ENCODE assay signal across 12 mouse cellular contexts in genomic region chr15:102450928-102451327, GRCm38 (mm10). TPM values are rescaled to one million over a fixed set of nuclear protein-coding genes. Genes with fewer than 3 reads are reported as not detected.
DNase-seq lines count a peak whose midpoint lies in the region; ATAC-seq and TF ChIP-seq lines count a peak whose summit lies in the region.
"Had no signal": no experiment of that assay in that cellular context is flagged by ENCODE, and none has a peak within 500 bp of the region (broad histone marks: within the 10 kb centered on the region; RNA-seq: fewer than 3 reads in every experiment).

No protein-coding gene starts in this region.

- no peak overlapping the region for H3K4me2 ChIP-seq in CH12.LX (ENCODE audit: insufficient read depth, low read depth, poor library complexity, severe bottlenecking)
- H3K4me2 ChIP-seq in intestine, postnatal 0 days (replicated peaks; ENCODE audit: low read depth) = peak overlapping the region; percentile 50
- H3K4me2 ChIP-seq in lung, embryonic 15.5 days = 0 out of 2 replicates have a peak overlapping the region, but pooled peaks have one; percentile 1
- H3K4me2 ChIP-seq in midbrain, embryonic 16.5 days (ENCODE audit: low read length) = no peak overlapping the region
- H3K4me2 ChIP-seq: forebrain, embryonic 13.5 days; heart, embryonic 11.5 days; limb, embryonic 12.5 days had no signal

- H3K4me1 ChIP-seq in CH12.LX (ENCODE audit: control insufficient read depth in 1 of 2, insufficient read depth in 2 of 2) = peaks cover 0 to 3% of the 10 kb centered on the region in 2 experiments; a peak in 1 of 4 replicates
- no peaks in the 10 kb centered on the region for H3K4me1 ChIP-seq in intestine, postnatal 0 days (replicated peaks; ENCODE audit: control insufficient read depth, insufficient read depth, low read length)
- H3K4me1 ChIP-seq in lung, embryonic 15.5 days = peaks cover 4% of the 10 kb centered on the region
- no peaks in the 10 kb centered on the region for H3K4me1 ChIP-seq in midbrain, embryonic 16.5 days (ENCODE audit: control insufficient read depth, insufficient read depth, low read length)
- H3K4me1 ChIP-seq: forebrain, embryonic 13.5 days; limb, embryonic 12.5 days had no signal

- POLR2A ChIA-PET in Patski (lab: Charles Lee) = interaction anchor here (0.7 kb wide), 1 partner anchor 91 kb away, joined by 3 read pairs; no protein-coding TSS in a partner anchor

- no peak overlapping the region for H3K9ac ChIP-seq in CH12.LX (ENCODE audit: insufficient read depth, low read depth)
- H3K9ac ChIP-seq in intestine, postnatal 0 days (ENCODE audit: low read depth, low read length) = no peak overlapping the region
- H3K9ac ChIP-seq in lung, embryonic 15.5 days = no peak overlapping the region
- no peak overlapping the region for H3K9ac ChIP-seq in midbrain, embryonic 16.5 days (ENCODE audit: low read depth, low read length)
- H3K9ac ChIP-seq: forebrain, embryonic 13.5 days; limb, embryonic 12.5 days had no signal

- no peak for TF ChIP-seq EP300 in CH12.LX (IDR thresholded peaks at IDR 0.05; ENCODE audit: low read length)

- no peak for TF ChIP-seq RAD21 in CH12.LX (IDR thresholded peaks at IDR 0.05; ENCODE audit: low read depth, low read length)

- no peaks in the 10 kb centered on the region for H3K36me3 ChIP-seq in CH12.LX (replicated peaks in 1 of 2; ENCODE audit: control insufficient read depth in 1 of 2, insufficient read depth in 1 of 2, low read length in 1 of 2)
- no peaks in the 10 kb centered on the region for H3K36me3 ChIP-seq in intestine, postnatal 0 days (ENCODE audit: control insufficient read depth, insufficient read depth)
- no peaks in the 10 kb centered on the region for H3K36me3 ChIP-seq in lung, embryonic 15.5 days
- no peaks in the 10 kb centered on the region for H3K36me3 ChIP-seq in midbrain, embryonic 16.5 days (ENCODE audit: control insufficient read depth, insufficient read depth, low read length)
- H3K36me3 ChIP-seq: limb, embryonic 12.5 days had no signal

- no peak for DNase-seq in CH12.LX (ENCODE audit: extremely low read depth)
- DNase-seq in Patski (ENCODE audit: low read depth, low spot score) = no peak
- no peak for DNase-seq in right cerebral cortex, adult 18-20 months
- DNase-seq: thymus, postnatal 36 days had no signal

- no peaks in the 10 kb centered on the region for H3K9me3 ChIP-seq in CH12.LX (replicated peaks; ENCODE audit: low read length)
- no peaks in the 10 kb centered on the region for H3K9me3 ChIP-seq in intestine, postnatal 0 days (ENCODE audit: control insufficient read depth)
- no peaks in the 10 kb centered on the region for H3K9me3 ChIP-seq in lung, embryonic 15.5 days
- H3K9me3 ChIP-seq in midbrain, embryonic 16.5 days (replicated peaks; ENCODE audit: control insufficient read depth, low read length, poor library complexity, severe bottlenecking) = no peaks in the 10 kb centered on the region
- H3K9me3 ChIP-seq: forebrain, embryonic 13.5 days; limb, embryonic 12.5 days had no signal

- H3K4me3 ChIP-seq in CH12.LX (replicated peaks in 1 of 3; ENCODE audit: low read depth in 2 of 3, low read length in 2 of 3, poor library complexity in 1 of 3) = no peak overlapping the region
- no peak overlapping the region for H3K4me3 ChIP-seq in intestine, postnatal 0 days (ENCODE audit: low read depth, low read length)
- H3K4me3 ChIP-seq in lung, embryonic 15.5 days = no peak overlapping the region
- H3K4me3 ChIP-seq in midbrain, embryonic 16.5 days (ENCODE audit: low read depth, low read length) = no peak overlapping the region
- H3K4me3 ChIP-seq: forebrain, embryonic 13.5 days; limb, embryonic 12.5 days had no signal

- no peak for TF ChIP-seq POLR2A in CH12.LX (IDR thresholded peaks at IDR 0.05; ENCODE audit: low read depth, low read length)

- TF ChIP-seq CTCF in CH12.LX (conservative IDR thresholded peaks at IDR 0.05 in 1 of 2, IDR thresholded peaks at IDR 0.05 in 1 of 2; ENCODE audit: low read depth in 2 of 2, low read length in 2 of 2) = no peak
- TF ChIP-seq CTCF in Patski (IDR thresholded peaks at IDR 0.05) = no peak
- 0 out of 2 replicates have a peak, but pooled peaks have one; percentile 1 for TF ChIP-seq CTCF in intestine, postnatal 0 days (IDR thresholded peaks at IDR 0.05; ENCODE audit: low read depth)

- 20% methylated on average over 7 of the region's 7 CpGs for WGBS in intestine, postnatal 0 days
- 34% methylated on average over 7 of the region's 7 CpGs for WGBS in lung, embryonic 15.5 days
- WGBS in midbrain, embryonic 16.5 days = 18% methylated on average over 7 of the region's 7 CpGs

- dilution Hi-C loops in CH12.LX (cut with MboI; ENCODE audit: extremely low pct_ligation_motif_present, extremely low pct_unique_long_range_greater_than_20kb, low sequenced_read_pairs) = no loop called here

- in situ Hi-C loops in CH12.LX (cut with MboI; ENCODE audit: low pct_ligation_motif_present, low pct_unique_long_range_greater_than_20kb, low sequenced_read_pairs) = no loop called here
- in situ Hi-C loops in Patski (cut with MboI; ENCODE audit: low pct_unique_long_range_greater_than_20kb) = no loop called here

- H3K27me3 ChIP-seq in CH12.LX (replicated peaks) = peaks cover 36% of the 10 kb centered on the region
- no peaks in the 10 kb centered on the region for H3K27me3 ChIP-seq in Patski
- H3K27me3 ChIP-seq in intestine, postnatal 0 days (replicated peaks; ENCODE audit: control insufficient read depth, insufficient read depth, low read length) = no peaks in the 10 kb centered on the region
- H3K27me3 ChIP-seq in lung, embryonic 15.5 days = no peaks in the 10 kb centered on the region
- no peaks in the 10 kb centered on the region for H3K27me3 ChIP-seq in midbrain, embryonic 16.5 days (ENCODE audit: control insufficient read depth, insufficient read depth, low read depth, low read length)
- H3K27me3 ChIP-seq: forebrain, embryonic 13.5 days; limb, embryonic 12.5 days had no signal

- H3K27ac ChIP-seq in CH12.LX (ENCODE audit: insufficient read depth, low read depth) = no peak overlapping the region
- peak overlapping the region; percentile 41 for H3K27ac ChIP-seq in intestine, postnatal 0 days (ENCODE audit: low read depth, low read length)
- H3K27ac ChIP-seq in lung, embryonic 15.5 days = no peak overlapping the region
- H3K27ac ChIP-seq in midbrain, embryonic 16.5 days (ENCODE audit: low read length) = no peak overlapping the region
- H3K27ac ChIP-seq: forebrain, embryonic 13.5 days; limb, embryonic 12.5 days had no signal

- peak; percentile 36 for ATAC-seq in Patski
- ATAC-seq in intestine, postnatal 0 days = peak; percentile 78
- ATAC-seq in lung, embryonic 15.5 days (ENCODE audit: borderline replicate concordance, extremely low read depth, low FRiP score, low TSS enrichment) = no peak
- no peak for ATAC-seq in midbrain, embryonic 16.5 days
- ATAC-seq in megakaryocyte, adult 5-6 weeks (ENCODE audit: poor library complexity, severe bottlenecking) = no peak
- ATAC-seq: forebrain, embryonic 13.5 days had no signal

- no peaks in the 10 kb centered on the region for H3K79me2 ChIP-seq in CH12.LX (replicated peaks; ENCODE audit: control insufficient read depth, extremely low read depth, insufficient read depth, poor library complexity, severe bottlenecking)

- CTCF ChIA-PET in Patski (lab: Charles Lee) = no interaction called here

RNA-seq across cellular contexts. Expression of gene Amhr2, which starts 5.8 kb away (rescaled TPM):
- total RNA-seq in CH12.LX (2012; rRNA removed) = not detected in 2 replicates
- total RNA-seq in CH12.LX (2014; rRNA removed) = not detected in 2 replicates
- not detected in 2 replicates for polyA plus RNA-seq in CH12.LX (2012; ENCODE audit: insufficient read length, low read depth)
- not detected for polyA plus RNA-seq in Patski (2021)
- 0.35 and 0.50 TPM in 2 replicates for polyA plus RNA-seq in intestine, postnatal 0 days (2015; fragmentation: Nextera tagmentation; extraction: Ambion mirVana)
- polyA plus RNA-seq in lung, embryonic 15.5 days (2015; fragmentation: Nextera tagmentation; extraction: Ambion mirVana) = 0.59 and 0.82 TPM in 2 replicates
- 0.15 and 0.26 TPM in 2 replicates for polyA plus RNA-seq in midbrain, embryonic 16.5 days (2015; fragmentation: Nextera tagmentation; extraction: Ambion mirVana)
- total RNA-seq in megakaryocyte, adult 5-6 weeks (2015) = not detected in 2 replicates
- total RNA-seq in megakaryocyte, adult 5-6 weeks (2017) = not detected in 2 replicates
- total RNA-seq: common myeloid progenitor, adult 5-6 weeks had no signal

RNA-seq across cellular contexts. Expression of gene Prr13, which starts 7.9 kb away (rescaled TPM):
- total RNA-seq in CH12.LX (2012; rRNA removed) (34.5 and 36.4 TPM in 2 replicates), CH12.LX (2014; rRNA removed) (26.1 and 32.2 TPM in 2 replicates)
- polyA plus RNA-seq in CH12.LX (2012; ENCODE audit: insufficient read length, low read depth) (94.8 and 131 TPM in 2 replicates), Patski (2021) (167 TPM)
- polyA plus RNA-seq in intestine, postnatal 0 days (2015; fragmentation: Nextera tagmentation; extraction: Ambion mirVana) = 394 and 398 TPM in 2 replicates
- polyA plus RNA-seq in lung, embryonic 15.5 days (2015; fragmentation: Nextera tagmentation; extraction: Ambion mirVana) = 69.4 and 71.4 TPM in 2 replicates
- polyA plus RNA-seq in midbrain, embryonic 16.5 days (2015; fragmentation: Nextera tagmentation; extraction: Ambion mirVana) = 106 and 109 TPM in 2 replicates
- total RNA-seq in megakaryocyte, adult 5-6 weeks (2015) = 306 and 344 TPM in 2 replicates
- 197 and 215 TPM in 2 replicates for total RNA-seq in megakaryocyte, adult 5-6 weeks (2017)

RNA-seq across cellular contexts. Expression of gene Pcbp2, which starts 19.4 kb away (rescaled TPM):
- 263 and 281 TPM in 2 replicates for total RNA-seq in CH12.LX (2012; rRNA removed)
- 308 and 379 TPM in 2 replicates for total RNA-seq in CH12.LX (2014; rRNA removed)
- polyA plus RNA-seq in CH12.LX (2012; ENCODE audit: insufficient read length, low read depth) = 1,350 and 1,545 TPM in 2 replicates
- 801 TPM for polyA plus RNA-seq in Patski (2021)
- polyA plus RNA-seq in intestine, postnatal 0 days (2015; fragmentation: Nextera tagmentation; extraction: Ambion mirVana) = 109 and 115 TPM in 2 replicates
- 217 TPM in 2 replicates for polyA plus RNA-seq in lung, embryonic 15.5 days (2015; fragmentation: Nextera tagmentation; extraction: Ambion mirVana)
- 105 and 121 TPM in 2 replicates for polyA plus RNA-seq in midbrain, embryonic 16.5 days (2015; fragmentation: Nextera tagmentation; extraction: Ambion mirVana)
- 705 and 801 TPM in 2 replicates for total RNA-seq in megakaryocyte, adult 5-6 weeks (2015)
- 156 and 205 TPM in 2 replicates for total RNA-seq in megakaryocyte, adult 5-6 weeks (2017)

RNA-seq across cellular contexts. Expression of gene Sp1, which starts 45.0 kb away (rescaled TPM):
- total RNA-seq in CH12.LX (2012; rRNA removed) (23.3 and 23.5 TPM in 2 replicates), CH12.LX (2014; rRNA removed) (22.3 and 27.1 TPM in 2 replicates)
- polyA plus RNA-seq in CH12.LX (2012; ENCODE audit: insufficient read length, low read depth) (25.6 and 31.8 TPM in 2 replicates), Patski (2021) (30.6 TPM)
- polyA plus RNA-seq in intestine, postnatal 0 days (2015; fragmentation: Nextera tagmentation; extraction: Ambion mirVana) = 5.6 and 5.8 TPM in 2 replicates
- 10.6 TPM in 2 replicates for polyA plus RNA-seq in lung, embryonic 15.5 days (2015; fragmentation: Nextera tagmentation; extraction: Ambion mirVana)
- polyA plus RNA-seq in midbrain, embryonic 16.5 days (2015; fragmentation: Nextera tagmentation; extraction: Ambion mirVana) = 3.1 and 3.5 TPM in 2 replicates
- 68.3 and 71.8 TPM in 2 replicates for total RNA-seq in megakaryocyte, adult 5-6 weeks (2015)
- 64.1 and 72.2 TPM in 2 replicates for total RNA-seq in megakaryocyte, adult 5-6 weeks (2017)

RNA-seq across cellular contexts. Expression of gene Gm10337, which starts 52.6 kb away (rescaled TPM):
- not detected in 2 replicates for total RNA-seq in CH12.LX (2012; rRNA removed)
- total RNA-seq in CH12.LX (2014; rRNA removed) = not detected in 2 replicates
- not detected in 2 replicates for polyA plus RNA-seq in CH12.LX (2012; ENCODE audit: insufficient read length, low read depth)
- polyA plus RNA-seq in Patski (2021) = 3.6 TPM
- 3.5 TPM in 1 of 2 replicates, not detected in the other for polyA plus RNA-seq in intestine, postnatal 0 days (2015; fragmentation: Nextera tagmentation; extraction: Ambion mirVana)
- not detected in 2 replicates for polyA plus RNA-seq in lung, embryonic 15.5 days (2015; fragmentation: Nextera tagmentation; extraction: Ambion mirVana)
- 12.6 TPM in 1 of 2 replicates, not detected in the other for polyA plus RNA-seq in midbrain, embryonic 16.5 days (2015; fragmentation: Nextera tagmentation; extraction: Ambion mirVana)
- not detected in 2 replicates for total RNA-seq in megakaryocyte, adult 5-6 weeks (2015)
- total RNA-seq in megakaryocyte, adult 5-6 weeks (2017) = not detected in 2 replicates
- total RNA-seq: common myeloid progenitor, adult 5-6 weeks had no signal
- polyA plus RNA-seq: limb, embryonic 12.5 days had no signal

Comparison
In these comparisons a context has a peak if more than half of its experiments do, and no peak if none do; other contexts are left out.
1. H3K4me2 ChIP-seq: peak in intestine, postnatal 0 days (single experiment) and lung, embryonic 15.5 days (single experiment); none in CH12.LX (single experiment) and midbrain, embryonic 16.5 days (single experiment).
2. ATAC-seq: peak in Patski (single experiment) and intestine, postnatal 0 days (single experiment); none in lung, embryonic 15.5 days (single experiment), midbrain, embryonic 16.5 days (single experiment) and megakaryocyte, adult 5-6 weeks (single experiment).